Mouse (Mus musculus): Measurements from ENCODE around the gene Trnau1ap. TPM values are rescaled to one million over a fixed set of nuclear protein-coding genes. Genes with fewer than 3 reads are reported as not detected.

The Trnau1ap gene
- 7.0 TPM for polyA plus RNA-seq (2014; fragmentation: Illumina TruSeq; extraction: RNeasy Lipid Tissue Mini Kit (QIAGEN cat#74804); ENCODE audit: low read depth, low replicate concordance)

DNA sequence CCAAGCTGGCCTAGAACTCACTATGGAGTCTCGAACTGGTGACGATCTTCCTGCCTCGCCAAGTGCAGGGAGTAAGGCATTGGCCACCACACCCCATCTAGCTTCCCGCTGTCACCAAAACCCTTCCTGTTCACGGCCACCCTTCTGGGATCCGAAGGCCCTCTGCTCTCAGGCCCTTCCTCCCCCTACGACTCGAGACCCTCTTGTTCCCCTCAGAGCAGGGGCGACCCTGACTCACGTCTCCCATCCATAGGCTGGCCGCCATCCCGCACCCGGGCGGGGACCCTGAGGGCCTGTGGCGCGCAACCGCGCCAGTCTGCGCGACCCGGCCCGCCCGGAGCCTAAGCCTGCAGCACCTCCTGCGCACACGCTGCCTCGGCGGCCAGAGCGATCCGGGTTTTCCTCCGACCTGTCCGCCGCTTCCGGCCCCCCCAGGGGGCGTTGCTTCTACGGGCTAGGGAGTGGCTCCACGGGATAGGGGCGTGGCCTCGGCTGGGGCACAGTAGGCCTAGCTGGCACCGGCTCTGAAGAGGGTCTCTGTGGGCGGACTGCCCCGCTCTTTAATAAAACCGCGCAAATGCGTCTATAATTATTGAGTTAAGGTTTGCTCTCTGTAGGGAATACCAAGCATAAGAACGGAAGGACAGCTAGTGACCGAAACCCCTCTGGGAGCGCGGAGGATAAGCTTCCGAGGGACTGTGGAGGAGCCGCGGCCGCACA lies at the start of gene Trnau1ap:
Gene Trnau1ap (minus strand): TSS at position 424 of the 720 bp plus-strand sequence.

DNA sequence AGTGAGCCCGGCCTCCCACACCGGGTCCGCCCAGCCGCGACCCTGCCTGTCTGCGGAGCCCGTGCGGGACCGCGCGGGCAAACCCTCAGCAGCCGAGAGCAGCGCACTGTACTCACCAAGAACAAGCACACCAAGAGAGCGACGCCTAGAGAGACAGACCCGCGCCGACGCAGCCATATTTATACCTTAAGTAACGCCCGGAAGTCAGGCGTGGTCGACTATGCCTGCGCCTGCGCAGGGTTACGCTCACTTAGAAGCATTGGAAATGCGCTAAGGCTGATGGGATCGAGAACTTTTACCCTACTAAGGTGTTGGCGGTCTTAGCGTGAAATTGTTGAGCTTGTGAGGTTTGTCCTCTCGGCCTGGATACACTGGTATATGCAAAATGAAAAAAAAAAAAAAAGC lies 24.1 kb upstream of the Trnau1ap start, which contains the start of gene Rcc1:
Gene Rcc1 (minus strand): TSS at position 125 of the 405 bp plus-strand sequence.

DNA sequence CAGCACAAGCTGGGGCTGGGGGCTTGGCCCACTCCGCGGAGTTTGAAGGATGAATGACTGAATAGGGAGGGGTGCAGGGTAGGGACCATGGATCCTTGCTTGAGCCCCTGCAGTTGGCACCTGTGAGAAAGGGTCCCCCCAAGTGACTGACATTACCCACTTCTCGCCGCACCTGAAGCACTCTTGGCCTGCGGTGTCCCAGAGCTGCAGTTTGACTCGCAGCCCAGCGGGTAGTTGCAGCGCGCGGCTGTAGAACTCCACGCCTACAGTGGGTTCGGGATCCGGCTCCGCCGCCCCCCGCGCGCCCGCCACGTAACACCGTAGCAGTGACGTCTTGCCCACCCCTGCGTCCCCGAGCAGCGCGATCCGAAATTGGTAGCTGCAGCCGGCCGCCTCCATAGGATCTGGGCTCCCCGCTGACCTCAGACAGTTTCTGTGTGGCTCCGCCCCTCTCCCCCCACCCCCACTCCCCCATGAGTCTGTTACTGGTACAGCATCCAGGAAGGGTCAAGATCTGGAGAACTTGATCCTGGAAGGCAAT lies 26.3 kb downstream of the Trnau1ap start, which contains the start of gene Rab42:
Gene Rab42 (minus strand): TSS at position 447 of the 541 bp plus-strand sequence.

DNA sequence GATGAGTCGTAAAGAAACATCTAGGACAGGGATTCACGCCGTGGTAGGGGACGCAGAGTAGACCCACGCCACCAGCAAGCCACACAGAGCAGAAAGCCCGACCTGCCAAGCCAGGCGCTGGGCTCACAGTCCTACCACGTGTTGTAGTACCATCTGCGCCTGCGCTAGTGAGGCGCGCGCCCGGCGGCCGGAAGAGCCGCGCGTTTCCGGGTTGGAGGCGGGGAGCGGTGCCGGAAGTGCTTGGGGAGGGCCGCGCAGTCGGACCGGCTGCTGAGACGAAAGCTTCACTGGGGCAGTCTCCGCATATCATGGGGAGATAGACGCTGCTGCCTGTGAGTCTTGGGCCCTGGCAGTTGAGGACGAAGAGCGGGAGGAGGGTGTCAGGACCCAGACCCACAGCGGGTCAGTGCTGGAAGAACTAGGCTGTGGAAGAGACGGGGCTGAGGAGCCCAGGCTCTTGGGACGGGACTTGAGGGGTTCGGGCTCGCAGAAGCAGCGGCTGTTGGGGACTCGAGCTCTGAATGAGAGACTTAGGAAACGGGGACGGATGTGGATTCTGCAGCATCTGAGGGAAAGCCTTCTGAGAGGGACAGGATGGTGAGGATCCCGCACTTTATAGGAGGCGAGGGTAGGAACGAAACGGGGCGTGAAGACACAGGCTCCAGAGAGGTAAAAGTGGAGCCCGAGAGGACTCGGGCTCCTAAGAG lies 55.0 kb downstream of the Trnau1ap start, which contains the start of gene Taf12:
Gene Taf12 (plus strand): TSS at position 220 of the 707 bp plus-strand sequence.

Other genes starting within 250 kb of the Trnau1ap start
- gene Oprd1, start 185.1 kb downstream of the Trnau1ap start, polyA plus RNA-seq (2014; fragmentation: Illumina TruSeq; extraction: RNeasy Lipid Tissue Mini Kit (QIAGEN cat#74804); ENCODE audit: low read depth, low replicate concordance) = not detected
- gene Ythdf2, start 117.2 kb downstream of the Trnau1ap start, polyA plus RNA-seq (2014; fragmentation: Illumina TruSeq; extraction: RNeasy Lipid Tissue Mini Kit (QIAGEN cat#74804); ENCODE audit: low read depth, low replicate concordance) = 38.8 TPM
- gene Gmeb1, start 67.9 kb downstream of the Trnau1ap start, polyA plus RNA-seq (2014; fragmentation: Illumina TruSeq; extraction: RNeasy Lipid Tissue Mini Kit (QIAGEN cat#74804); ENCODE audit: low read depth, low replicate concordance) = 3.7 TPM
- 15.7 TPM for gene Taf12, start 55.2 kb downstream of the Trnau1ap start, polyA plus RNA-seq (2014; fragmentation: Illumina TruSeq; extraction: RNeasy Lipid Tissue Mini Kit (QIAGEN cat#74804); ENCODE audit: low read depth, low replicate concordance)
- gene Rab42, start 26.2 kb downstream of the Trnau1ap start, polyA plus RNA-seq (2014; fragmentation: Illumina TruSeq; extraction: RNeasy Lipid Tissue Mini Kit (QIAGEN cat#74804); ENCODE audit: low read depth, low replicate concordance) = not detected
- 4.2 TPM for gene Rcc1, start 24.1 kb upstream of the Trnau1ap start, polyA plus RNA-seq (2014; fragmentation: Illumina TruSeq; extraction: RNeasy Lipid Tissue Mini Kit (QIAGEN cat#74804); ENCODE audit: low read depth, low replicate concordance)
- gene Phactr4, start 93.0 kb upstream of the Trnau1ap start, polyA plus RNA-seq (2014; fragmentation: Illumina TruSeq; extraction: RNeasy Lipid Tissue Mini Kit (QIAGEN cat#74804); ENCODE audit: low read depth, low replicate concordance) = 27.5 TPM
- gene Med18, start 134.4 kb upstream of the Trnau1ap start, polyA plus RNA-seq (2014; fragmentation: Illumina TruSeq; extraction: RNeasy Lipid Tissue Mini Kit (QIAGEN cat#74804); ENCODE audit: low read depth, low replicate concordance) = 1.6 TPM
- 2.3 TPM for gene Sesn2, start 181.0 kb upstream of the Trnau1ap start, polyA plus RNA-seq (2014; fragmentation: Illumina TruSeq; extraction: RNeasy Lipid Tissue Mini Kit (QIAGEN cat#74804); ENCODE audit: low read depth, low replicate concordance)
- 672 TPM for gene Atpif1, start 204.1 kb upstream of the Trnau1ap start, polyA plus RNA-seq (2014; fragmentation: Illumina TruSeq; extraction: RNeasy Lipid Tissue Mini Kit (QIAGEN cat#74804); ENCODE audit: low read depth, low replicate concordance)
- 199 TPM for gene Dnajc8, start 206.0 kb upstream of the Trnau1ap start, polyA plus RNA-seq (2014; fragmentation: Illumina TruSeq; extraction: RNeasy Lipid Tissue Mini Kit (QIAGEN cat#74804); ENCODE audit: low read depth, low replicate concordance)
- 0.24 TPM for gene Ptafr, start 234.5 kb upstream of the Trnau1ap start, polyA plus RNA-seq (2014; fragmentation: Illumina TruSeq; extraction: RNeasy Lipid Tissue Mini Kit (QIAGEN cat#74804); ENCODE audit: low read depth, low replicate concordance)

Measured in kidney, adult 10 weeks (tissue).